Mouse (Mus musculus): ENCODE measurements around the gene Iqsec1. TPM values are rescaled to one million over a fixed set of nuclear protein-coding genes. Genes with fewer than 3 reads are reported as not detected.

The Iqsec1 gene
- polyA plus RNA-seq, 1 experiment from 2014 or later, result 28.6 TPM

DNA sequence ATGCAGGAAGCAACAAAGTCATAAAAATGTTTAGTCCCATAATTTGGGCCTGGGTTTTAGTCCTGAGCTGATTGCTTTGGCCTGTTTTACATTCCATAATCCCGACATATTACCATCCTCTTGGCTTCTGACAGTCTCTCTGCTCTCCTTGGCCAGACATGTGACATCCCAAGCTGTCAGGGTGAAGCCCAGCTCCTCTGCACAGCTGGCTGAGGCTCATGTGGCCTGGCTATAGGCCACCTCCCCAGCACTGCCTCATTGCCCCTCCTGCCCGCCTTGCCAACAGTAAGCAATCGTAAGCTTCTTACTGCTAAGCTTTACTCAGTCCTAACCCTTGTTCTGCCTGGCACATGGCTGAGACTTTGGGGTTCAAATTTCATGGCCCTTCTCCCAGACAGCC, 270.0 kb downstream of the Iqsec1 start:
- 75% methylated on average over 3 of the region's 3 CpGs for WGBS
- Histone ChIP-seq H3K27ac (replicated peaks in 1 of 2; ENCODE audit: control insufficient read depth in 1 of 2, insufficient read depth in 1 of 2, low read depth in 2 of 2, low read length in 2 of 2) (peak overlapping the region; percentile 31 to 55), H3K9ac (ENCODE audit: low read length) (no peak overlapping the region), H3K9me3 (ENCODE audit: control insufficient read depth, low read length) (no peaks in the 10 kb centered on the region), H3K36me3 (ENCODE audit: control insufficient read depth, insufficient read depth, low read length) (peaks cover 4% of the 10 kb centered on the region; the same call in 1 of the 2 replicates), H3K4me1 (ENCODE audit: control insufficient read depth in 2 of 2, insufficient read depth in 2 of 2, low read length in 2 of 2) (peaks cover 29 to 52% of the 10 kb centered on the region in 2 experiments), H3K27me3 (ENCODE audit: control insufficient read depth, insufficient read depth, low read length) (no peaks in the 10 kb centered on the region), H3K4me2 (ENCODE audit: low read length) (no peak overlapping the region), H3K4me3 (ENCODE audit: control insufficient read depth in 1 of 2, insufficient read depth in 1 of 2, low read depth in 1 of 2, low read length in 2 of 2) (no peak overlapping the region)
- ATAC-seq (ENCODE audit: insufficient number of reproducible peaks, insufficient read depth, low FRiP score, low read depth), result no peak

DNA sequence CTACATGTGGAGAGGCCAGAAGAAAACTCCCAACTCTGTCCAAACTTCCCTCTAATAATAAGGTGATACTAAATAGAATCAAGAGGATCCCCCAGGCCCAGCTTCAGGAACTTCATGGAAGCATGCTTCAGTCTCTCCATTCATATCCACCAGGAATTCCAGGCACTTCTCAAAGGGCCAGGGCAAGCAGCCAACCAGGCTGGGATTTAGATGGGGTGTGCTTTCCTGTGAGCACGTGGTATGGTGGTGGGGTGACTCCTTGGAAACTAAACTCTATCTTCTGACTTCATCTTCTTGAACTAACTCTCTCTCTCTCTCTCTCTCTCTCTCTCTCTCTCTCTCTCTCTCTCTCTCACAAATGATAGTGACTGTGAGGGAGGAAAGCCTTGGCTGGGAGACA, 270.8 kb downstream of the Iqsec1 start:
- WGBS, result 0% methylated on average over 1 of the region's 1 CpGs
- peaks cover 35 to 60% of the 10 kb centered on the region in 2 experiments for H3K4me1 ChIP-seq (ENCODE audit: control insufficient read depth in 2 of 2, insufficient read depth in 2 of 2, low read length in 2 of 2)
- no peaks in the 10 kb centered on the region for H3K9me3 ChIP-seq (ENCODE audit: control insufficient read depth, low read length)
- H3K4me2 ChIP-seq (ENCODE audit: low read length), result no peak overlapping the region
- H3K36me3 ChIP-seq (ENCODE audit: control insufficient read depth, insufficient read depth, low read length), result peaks cover 7% of the 10 kb centered on the region; the same call in 1 of the 2 replicates
- no peak overlapping the region for H3K9ac ChIP-seq (ENCODE audit: low read length)
- peak overlapping the region; percentile 37 to 55; a peak in 2 of 4 replicates for H3K27ac ChIP-seq (replicated peaks in 1 of 2; ENCODE audit: control insufficient read depth in 1 of 2, insufficient read depth in 1 of 2, low read depth in 2 of 2, low read length in 2 of 2)
- H3K27me3 ChIP-seq (ENCODE audit: control insufficient read depth, insufficient read depth, low read length), result no peaks in the 10 kb centered on the region
- H3K4me3 ChIP-seq (ENCODE audit: control insufficient read depth in 1 of 2, insufficient read depth in 1 of 2, low read depth in 1 of 2, low read length in 2 of 2), result no peak overlapping the region
- ATAC-seq (ENCODE audit: insufficient number of reproducible peaks, insufficient read depth, low FRiP score, low read depth), result no peak

DNA sequence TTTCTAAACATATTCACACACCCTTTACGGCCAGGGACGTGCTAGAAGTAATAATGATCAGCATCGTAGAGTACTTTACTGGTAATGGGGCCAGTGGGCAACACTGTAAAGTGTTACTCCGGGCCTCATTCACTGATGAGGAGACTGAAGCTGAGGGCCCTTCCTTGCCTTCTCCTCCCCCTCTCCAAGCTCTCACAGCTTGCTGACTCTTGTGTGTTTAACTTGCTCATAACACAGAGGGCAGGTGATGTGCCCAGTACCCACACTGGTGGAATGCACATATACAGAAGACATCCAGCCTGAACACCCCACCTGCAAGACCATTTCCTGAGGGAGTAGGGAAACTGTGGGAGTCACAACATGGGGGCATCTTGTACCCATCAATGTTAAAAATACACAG, 271.6 kb downstream of the Iqsec1 start:
- H3K9me3 ChIP-seq (ENCODE audit: control insufficient read depth, low read length), result no peaks in the 10 kb centered on the region
- peak overlapping the region; percentile 93 for H3K4me2 ChIP-seq (ENCODE audit: low read length)
- H3K27ac ChIP-seq (replicated peaks in 1 of 2; ENCODE audit: control insufficient read depth in 1 of 2, insufficient read depth in 1 of 2, low read depth in 2 of 2, low read length in 2 of 2), result peak overlapping the region in 1 of 2 experiments; percentile 87; a peak in 3 of 4 replicates
- peak overlapping the region in 1 of 2 experiments; percentile 81; a peak in 3 of 4 replicates for H3K4me3 ChIP-seq (ENCODE audit: control insufficient read depth in 1 of 2, insufficient read depth in 1 of 2, low read depth in 1 of 2, low read length in 2 of 2)
- WGBS, result 46% methylated on average over 4 of the region's 4 CpGs
- H3K36me3 ChIP-seq (ENCODE audit: control insufficient read depth, insufficient read depth, low read length), result peaks cover 7% of the 10 kb centered on the region; the same call in 1 of the 2 replicates
- ATAC-seq (ENCODE audit: insufficient number of reproducible peaks, insufficient read depth, low FRiP score, low read depth), result no peak
- peaks cover 43 to 69% of the 10 kb centered on the region in 2 experiments for H3K4me1 ChIP-seq (ENCODE audit: control insufficient read depth in 2 of 2, insufficient read depth in 2 of 2, low read length in 2 of 2)
- peak overlapping the region; percentile 94; the same call in 1 of the 2 replicates for H3K9ac ChIP-seq (ENCODE audit: low read length)
- no peaks in the 10 kb centered on the region for H3K27me3 ChIP-seq (ENCODE audit: control insufficient read depth, insufficient read depth, low read length)

DNA sequence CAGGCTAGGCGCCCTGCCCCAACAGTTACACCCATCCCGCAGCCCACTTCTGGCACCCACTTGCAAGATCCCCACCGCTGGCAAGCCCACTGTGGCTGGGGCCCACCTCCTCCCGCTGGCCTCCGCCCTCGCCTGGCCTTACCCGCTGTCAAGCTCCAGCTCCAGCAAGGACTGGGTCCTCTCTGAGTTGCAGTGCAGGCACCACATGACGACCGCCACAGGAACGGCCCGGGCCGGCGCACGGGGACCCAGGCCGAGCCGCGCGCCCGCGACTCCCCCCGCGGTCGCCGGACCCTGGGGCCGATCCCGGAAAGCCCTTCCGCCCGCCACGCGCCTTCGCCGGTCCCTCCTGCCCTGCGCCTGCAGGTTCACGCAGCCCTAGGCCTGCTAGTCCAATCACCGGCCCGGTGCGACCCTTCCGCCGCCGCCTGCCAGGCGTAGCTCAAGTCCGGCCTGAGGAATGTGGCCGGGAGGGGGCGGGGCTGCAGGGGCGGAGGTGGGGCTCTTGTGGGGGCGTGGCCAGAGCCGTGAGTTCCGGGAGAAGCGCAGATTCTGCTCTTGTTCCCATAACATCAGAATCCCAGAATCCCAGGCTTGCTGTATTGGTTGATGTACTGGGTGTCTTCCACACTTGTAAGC, 272.3 kb downstream of the Iqsec1 start:
- peak overlapping the region; percentile 78 to 81 for H3K4me3 ChIP-seq (ENCODE audit: control insufficient read depth in 1 of 2, insufficient read depth in 1 of 2, low read depth in 1 of 2, low read length in 2 of 2)
- peaks cover 7% of the 10 kb centered on the region; the same call in 1 of the 2 replicates for H3K36me3 ChIP-seq (ENCODE audit: control insufficient read depth, insufficient read depth, low read length)
- peak; percentile 73 for ATAC-seq (ENCODE audit: insufficient number of reproducible peaks, insufficient read depth, low FRiP score, low read depth)
- peak overlapping the region; percentile 46 to 87 for H3K27ac ChIP-seq (replicated peaks in 1 of 2; ENCODE audit: control insufficient read depth in 1 of 2, insufficient read depth in 1 of 2, low read depth in 2 of 2, low read length in 2 of 2)
- H3K9me3 ChIP-seq (ENCODE audit: control insufficient read depth, low read length), result no peaks in the 10 kb centered on the region
- H3K9ac ChIP-seq (ENCODE audit: low read length), result peak overlapping the region; percentile 94
- under 1% methylated on average over 39 of the region's 49 CpGs for WGBS
- H3K4me1 ChIP-seq (ENCODE audit: control insufficient read depth in 2 of 2, insufficient read depth in 2 of 2, low read length in 2 of 2), result peaks cover 44 to 75% of the 10 kb centered on the region in 2 experiments
- H3K4me2 ChIP-seq (ENCODE audit: low read length), result peak overlapping the region; percentile 93
- H3K27me3 ChIP-seq (ENCODE audit: control insufficient read depth, insufficient read depth, low read length), result no peaks in the 10 kb centered on the region

DNA sequence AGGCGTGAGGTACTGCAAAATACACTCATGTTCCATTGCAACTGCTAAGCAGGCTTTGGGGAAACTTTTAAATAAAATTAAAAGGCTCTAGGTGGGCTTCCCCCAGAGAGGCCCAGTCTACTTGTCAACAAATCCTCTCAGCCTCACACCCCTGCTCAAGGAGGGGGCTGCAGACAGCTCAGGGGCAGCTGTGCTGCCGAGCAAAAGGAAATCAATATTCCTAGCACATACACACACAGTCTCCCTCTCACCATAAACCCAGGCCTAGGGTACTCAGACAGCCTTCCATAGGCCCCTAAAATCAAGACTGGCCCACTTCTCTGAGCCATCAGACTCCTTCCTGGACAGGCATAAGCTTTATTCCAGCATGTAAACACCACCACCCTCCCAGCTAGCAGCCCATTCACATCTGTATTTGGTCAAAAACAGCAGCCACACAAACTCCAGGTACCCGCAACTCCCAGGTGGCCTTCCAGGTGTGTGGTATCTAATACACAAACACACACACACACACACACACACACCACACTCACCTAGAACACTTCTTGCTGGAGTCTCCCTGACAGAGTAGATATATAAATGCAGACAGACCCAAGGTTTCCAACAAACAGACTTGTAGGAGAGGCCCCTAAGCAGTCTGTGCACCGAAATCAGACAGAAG, 273.1 kb downstream of the Iqsec1 start:
- Histone ChIP-seq H3K9ac (ENCODE audit: low read length) (peak overlapping the region; percentile 94), H3K4me3 (ENCODE audit: control insufficient read depth in 1 of 2, insufficient read depth in 1 of 2, low read depth in 1 of 2, low read length in 2 of 2) (peak overlapping the region; percentile 78 to 81), H3K4me2 (ENCODE audit: low read length) (peak overlapping the region; percentile 93), H3K27me3 (ENCODE audit: control insufficient read depth, insufficient read depth, low read length) (no peaks in the 10 kb centered on the region), H3K27ac (replicated peaks in 1 of 2; ENCODE audit: control insufficient read depth in 1 of 2, insufficient read depth in 1 of 2, low read depth in 2 of 2, low read length in 2 of 2) (peak overlapping the region in 1 of 2 experiments; percentile 87; a peak in 3 of 4 replicates), H3K4me1 (ENCODE audit: control insufficient read depth in 2 of 2, insufficient read depth in 2 of 2, low read length in 2 of 2) (peaks cover 51 to 81% of the 10 kb centered on the region in 2 experiments), H3K9me3 (ENCODE audit: control insufficient read depth, low read length) (no peaks in the 10 kb centered on the region), H3K36me3 (ENCODE audit: control insufficient read depth, insufficient read depth, low read length) (peaks cover 7% of the 10 kb centered on the region; the same call in 1 of the 2 replicates)
- ATAC-seq (ENCODE audit: insufficient number of reproducible peaks, insufficient read depth, low FRiP score, low read depth), result peak; percentile 1; the same call in 1 of the 2 replicates
- 43% methylated on average over 4 of the region's 4 CpGs for WGBS

DNA sequence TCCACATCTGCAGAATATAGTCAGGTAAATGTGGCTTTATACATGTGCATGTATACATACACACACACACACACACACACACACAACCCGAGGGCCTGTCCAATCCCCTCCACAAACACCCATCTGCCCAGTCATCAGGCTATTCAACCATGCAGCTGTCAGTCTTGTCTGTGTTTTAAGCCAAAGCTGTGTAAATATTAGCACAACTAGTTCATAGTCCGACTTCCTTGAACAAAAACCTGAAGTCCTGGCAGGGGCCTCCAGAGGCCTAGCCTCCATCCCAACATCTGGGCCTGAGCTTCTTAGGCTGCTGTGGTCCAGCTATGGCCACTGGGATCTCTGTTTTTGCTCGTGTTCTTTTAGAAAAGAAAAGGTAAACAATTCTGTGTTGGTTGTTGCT, 274.8 kb downstream of the Iqsec1 start:
- Histone ChIP-seq H3K9ac (ENCODE audit: low read length) (0 out of 2 replicates have a peak overlapping the region, but pooled peaks have one; percentile 36), H3K9me3 (ENCODE audit: control insufficient read depth, low read length) (no peaks in the 10 kb centered on the region), H3K4me2 (ENCODE audit: low read length) (no peak overlapping the region), H3K36me3 (ENCODE audit: control insufficient read depth, insufficient read depth, low read length) (peaks cover 7% of the 10 kb centered on the region; the same call in 1 of the 2 replicates), H3K27ac (replicated peaks in 1 of 2; ENCODE audit: control insufficient read depth in 1 of 2, insufficient read depth in 1 of 2, low read depth in 2 of 2, low read length in 2 of 2) (peak overlapping the region in 1 of 2 experiments; percentile 62; a peak in 1 of 4 replicates), H3K4me3 (ENCODE audit: control insufficient read depth in 1 of 2, insufficient read depth in 1 of 2, low read depth in 1 of 2, low read length in 2 of 2) (no peak overlapping the region), H3K4me1 (ENCODE audit: control insufficient read depth in 2 of 2, insufficient read depth in 2 of 2, low read length in 2 of 2) (peaks cover 61 to 95% of the 10 kb centered on the region in 2 experiments), H3K27me3 (ENCODE audit: control insufficient read depth, insufficient read depth, low read length) (no peaks in the 10 kb centered on the region)
- no peak for ATAC-seq (ENCODE audit: insufficient number of reproducible peaks, insufficient read depth, low FRiP score, low read depth)
- WGBS, result 64% methylated on average over 3 of the region's 3 CpGs

DNA sequence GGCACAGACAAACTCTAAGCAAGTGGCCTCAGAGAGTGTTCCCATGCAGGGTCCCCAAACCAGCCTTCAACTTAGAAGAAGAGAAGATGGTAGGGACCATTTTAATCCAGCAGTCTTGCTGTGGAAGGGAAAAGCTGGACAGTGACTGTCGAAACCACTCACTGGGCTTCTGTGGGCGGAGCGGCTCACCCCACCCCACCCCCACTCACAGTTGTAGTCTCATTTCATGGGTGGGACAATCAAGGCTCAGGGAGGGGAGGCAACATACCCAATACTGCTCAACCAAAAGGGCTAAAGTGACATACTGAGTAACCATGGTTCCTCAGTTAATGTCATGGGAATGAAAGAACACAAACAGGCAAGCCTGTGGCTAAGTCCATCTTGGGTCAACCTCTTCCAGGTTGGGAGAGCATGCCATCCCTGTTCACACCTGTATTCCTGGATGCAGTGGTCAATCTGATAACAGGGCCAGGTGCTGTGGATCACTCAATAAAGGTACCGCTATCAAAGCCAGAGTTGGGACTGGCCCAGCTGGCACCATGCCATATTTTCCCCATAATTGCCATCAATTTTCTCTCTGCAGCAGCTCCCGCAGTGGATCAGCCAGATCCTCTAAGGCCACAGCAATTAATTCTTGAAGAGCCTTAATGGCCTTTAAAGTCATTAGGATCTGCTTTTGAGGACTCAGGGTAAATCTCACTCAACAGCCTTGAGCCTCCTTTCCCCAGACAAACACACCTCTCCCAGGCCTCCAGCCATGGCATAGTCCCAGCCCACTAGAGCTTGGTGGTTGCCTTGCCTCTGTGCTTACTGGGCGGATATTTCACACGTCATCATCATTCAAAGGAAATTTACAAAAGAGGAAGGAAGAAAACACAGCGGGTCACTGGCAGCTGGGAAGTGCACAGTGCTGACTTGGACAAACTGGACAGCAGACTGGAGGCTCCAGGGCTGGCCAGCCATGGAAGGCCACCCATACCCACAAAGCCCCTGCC, 275.7 kb downstream of the Iqsec1 start:
- Histone ChIP-seq H3K9ac (ENCODE audit: low read length) (0 out of 2 replicates have a peak overlapping the region, but pooled peaks have one; percentile 36), H3K4me3 (ENCODE audit: control insufficient read depth in 1 of 2, insufficient read depth in 1 of 2, low read depth in 1 of 2, low read length in 2 of 2) (no peak overlapping the region), H3K4me2 (ENCODE audit: low read length) (no peak overlapping the region), H3K4me1 (ENCODE audit: control insufficient read depth in 2 of 2, insufficient read depth in 2 of 2, low read length in 2 of 2) (peaks cover 64 to 95% of the 10 kb centered on the region in 2 experiments), H3K9me3 (ENCODE audit: control insufficient read depth, low read length) (no peaks in the 10 kb centered on the region), H3K36me3 (ENCODE audit: control insufficient read depth, insufficient read depth, low read length) (peaks cover 7% of the 10 kb centered on the region; the same call in 1 of the 2 replicates), H3K27ac (replicated peaks in 1 of 2; ENCODE audit: control insufficient read depth in 1 of 2, insufficient read depth in 1 of 2, low read depth in 2 of 2, low read length in 2 of 2) (peak overlapping the region in 1 of 2 experiments; percentile 62; a peak in 2 of 4 replicates), H3K27me3 (ENCODE audit: control insufficient read depth, insufficient read depth, low read length) (no peaks in the 10 kb centered on the region)
- WGBS, result 51% methylated on average over 8 of the region's 8 CpGs
- no peak for ATAC-seq (ENCODE audit: insufficient number of reproducible peaks, insufficient read depth, low FRiP score, low read depth)
